Mouse (Mus musculus): ENCODE measurements around the gene Smarcd3. TPM values are rescaled to one million over a fixed set of nuclear protein-coding genes. Genes with fewer than 3 reads are reported as not detected.
A peak's percentile ranks its signal among the peaks of the same experiment; 100 is the strongest.
"Not testable (repeated sequence)": the region's sequence is repeated elsewhere in the genome, so short reads cannot be mapped to it uniquely, and the experiment has no call there.

The Smarcd3 gene
- polyA plus RNA-seq, 1 experiment from 2014 or later = 1.9 TPM

- Histone ChIP-seq H3K4me3 (replicated peaks) (peak within 1 kb of the TSS; percentile 93), H3K9me3 (replicated peaks) (no peaks in the 10 kb centered on the region), H3K4me2 (peak within 1 kb of the TSS; percentile 83), H3K4me1 (replicated peaks) (peaks cover 43% of the 10 kb centered on the region), H3K27me3 (peaks cover 8% of the 10 kb centered on the region), H3K36me3 (peaks cover 28% of the 10 kb centered on the region), H3K9ac (peak within 1 kb of the TSS; percentile 87), H3K27ac (peak within 1 kb of the TSS; percentile 79)
- WGBS (ENCODE audit: insufficient replicate concordance) = under 1% methylated on average over 43 of the region's 43 CpGs
- peak; percentile 87 for ATAC-seq (ENCODE audit: low read depth)
- peak; percentile 68 for DNase-seq
Measured at GRCm38 (mm10) chr5:24586547-24587199, 37.5 kb downstream of the Smarcd3 start, which contains the start of gene Chpf2. TSS of gene Chpf2 (plus strand) at chr5:24586741.

GRCm38 (mm10) chr5:24586106-24586505 lies 38.1 kb downstream of the Smarcd3 start:
- WGBS (ENCODE audit: insufficient replicate concordance) = 14% methylated on average over 8 of the region's 8 CpGs
- peaks cover 38% of the 10 kb centered on the region for H3K4me1 ChIP-seq (replicated peaks)
- ATAC-seq (ENCODE audit: low read depth) (peak; percentile 7; the same call in 1 of the 2 replicates), DNase-seq (no peak)
- H3K9ac ChIP-seq = peak overlapping the region; percentile 87
- peak overlapping the region; percentile 93 for H3K4me3 ChIP-seq (replicated peaks)
- H3K9me3 ChIP-seq (replicated peaks) = no peaks in the 10 kb centered on the region
- no peak overlapping the region for H3K27ac ChIP-seq
- peaks cover 26% of the 10 kb centered on the region for H3K36me3 ChIP-seq
- H3K4me2 ChIP-seq = peak overlapping the region; percentile 83
- H3K27me3 ChIP-seq = peaks cover 2% of the 10 kb centered on the region

DNA sequence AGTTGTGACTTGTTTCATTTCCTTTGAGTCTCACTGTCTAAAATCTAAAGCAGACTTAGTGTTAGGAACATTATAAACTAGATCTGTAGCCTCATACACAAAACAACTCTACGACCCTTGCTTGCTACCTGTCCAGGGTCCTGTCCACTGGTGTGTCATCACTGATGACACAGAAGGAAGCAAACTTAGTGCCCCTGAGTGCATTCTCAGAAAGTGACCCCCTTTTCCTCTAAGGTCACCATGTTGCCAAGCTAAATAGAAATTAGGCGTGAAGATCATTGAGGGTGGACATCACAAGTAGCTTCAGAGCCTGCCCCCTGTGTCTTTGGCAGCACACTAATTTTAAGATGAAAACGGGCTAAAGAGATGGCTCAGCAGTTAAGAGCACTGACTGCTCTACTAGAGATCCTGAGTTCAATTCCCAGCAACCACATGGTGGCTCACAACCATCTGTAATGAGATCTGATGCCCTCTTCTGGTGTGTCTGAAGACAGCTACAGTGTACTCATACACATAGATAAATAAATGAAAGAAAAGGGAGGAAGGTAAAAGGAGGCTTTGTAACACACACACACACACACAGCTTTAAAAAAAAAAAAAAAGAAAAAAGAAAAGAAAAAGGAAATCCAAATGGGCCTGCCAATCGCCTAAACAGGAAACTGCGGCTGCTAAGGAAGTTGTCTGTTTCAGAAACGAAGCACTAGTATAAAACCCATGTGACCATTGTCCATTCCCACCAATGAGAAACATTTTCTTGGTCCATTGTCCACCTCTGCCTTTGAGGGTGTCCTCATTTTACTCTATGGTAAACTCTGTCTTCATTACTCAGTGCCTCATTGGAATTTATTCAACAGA lies 45.9 kb downstream of the Smarcd3 start:
- no peaks in the 10 kb centered on the region for H3K27me3 ChIP-seq
- H3K4me1 ChIP-seq (replicated peaks) = peaks cover 29% of the 10 kb centered on the region
- H3K36me3 ChIP-seq = peaks cover 24% of the 10 kb centered on the region
- peak overlapping the region; percentile 78 for H3K9ac ChIP-seq
- H3K4me2 ChIP-seq = peak overlapping the region; percentile 95
- no peaks in the 10 kb centered on the region for H3K9me3 ChIP-seq (replicated peaks)
- ATAC-seq (ENCODE audit: low read depth) (no peak), DNase-seq (no peak)
- WGBS (ENCODE audit: insufficient replicate concordance) = 30% methylated on average over 6 of the region's 6 CpGs
- peak overlapping the region; percentile 83 for H3K27ac ChIP-seq
- H3K4me3 ChIP-seq (replicated peaks) = peak overlapping the region; percentile 81

DNA sequence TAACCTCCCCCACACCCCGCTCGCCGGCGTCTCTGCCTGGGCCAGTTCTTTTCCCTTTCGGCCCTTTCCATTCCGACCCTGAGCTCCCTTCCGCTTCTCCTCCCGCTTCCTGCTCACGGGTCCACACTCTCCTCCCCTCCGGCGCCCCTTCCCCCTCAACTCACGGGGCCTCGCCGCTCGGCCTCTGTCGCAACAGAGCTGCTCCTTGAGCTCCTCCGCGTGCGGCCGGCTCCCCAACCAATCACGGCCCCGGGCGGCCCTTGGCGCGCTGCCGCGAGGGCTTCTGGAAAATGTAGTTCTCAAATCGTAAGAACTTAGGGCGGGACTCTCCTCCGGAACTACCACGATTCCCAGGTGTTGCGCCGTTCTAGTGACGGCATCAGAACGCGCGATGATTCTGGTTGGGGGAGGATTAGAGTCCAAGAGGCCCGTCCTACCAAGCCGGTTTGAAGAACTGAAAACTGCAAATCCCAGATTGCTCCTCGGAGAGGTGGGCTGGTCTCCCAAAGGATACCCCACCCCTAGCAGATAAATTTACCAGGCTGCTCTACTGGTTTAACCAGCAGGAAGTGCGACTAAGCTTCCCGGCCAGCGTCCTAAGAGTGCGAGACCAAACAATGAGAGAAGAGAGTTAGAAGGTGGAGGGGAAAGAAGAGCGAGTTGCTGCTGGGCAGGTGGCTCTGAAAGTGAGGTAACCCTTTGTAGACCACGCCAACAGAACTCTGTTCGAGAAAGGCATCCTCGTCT lies 46.9 kb downstream of the Smarcd3 start, which contains the start of gene Abcf2:
TSS of gene Abcf2 (minus strand) at position 285 of the 747 bp plus-strand sequence.
- DNase-seq (peak; percentile 97), ATAC-seq (ENCODE audit: low read depth) (peak; percentile 95)
- peak within 1 kb of the TSS; percentile 81 for H3K4me3 ChIP-seq (replicated peaks)
- H3K36me3 ChIP-seq = peaks cover 33% of the 10 kb centered on the region
- WGBS (ENCODE audit: insufficient replicate concordance) = under 1% methylated on average over 48 of the region's 48 CpGs
- no peaks in the 10 kb centered on the region for H3K27me3 ChIP-seq
- H3K4me2 ChIP-seq = peak within 1 kb of the TSS; percentile 95
- H3K4me1 ChIP-seq (replicated peaks) = peaks cover 29% of the 10 kb centered on the region
- peak within 1 kb of the TSS; percentile 92 for H3K9ac ChIP-seq
- H3K9me3 ChIP-seq (replicated peaks) = no peaks in the 10 kb centered on the region
- H3K27ac ChIP-seq = peak within 1 kb of the TSS; percentile 83

GRCm38 (mm10) chr5:24576801-24577182 lies 47.4 kb downstream of the Smarcd3 start:
- H3K36me3 ChIP-seq = peaks cover 39% of the 10 kb centered on the region
- no peaks in the 10 kb centered on the region for H3K27me3 ChIP-seq
- peak; percentile 22 for ATAC-seq (ENCODE audit: low read depth)
- H3K9ac ChIP-seq = peak overlapping the region; percentile 92
- peaks cover 29% of the 10 kb centered on the region for H3K4me1 ChIP-seq (replicated peaks)
- under 1% methylated on average over 32 of the region's 32 CpGs for WGBS (ENCODE audit: insufficient replicate concordance)
- no peak for DNase-seq
- H3K4me2 ChIP-seq = peak overlapping the region; percentile 95
- H3K9me3 ChIP-seq (replicated peaks) = no peaks in the 10 kb centered on the region
- peak overlapping the region; percentile 81 for H3K4me3 ChIP-seq (replicated peaks)
- peak overlapping the region; percentile 65 for H3K27ac ChIP-seq

DNA sequence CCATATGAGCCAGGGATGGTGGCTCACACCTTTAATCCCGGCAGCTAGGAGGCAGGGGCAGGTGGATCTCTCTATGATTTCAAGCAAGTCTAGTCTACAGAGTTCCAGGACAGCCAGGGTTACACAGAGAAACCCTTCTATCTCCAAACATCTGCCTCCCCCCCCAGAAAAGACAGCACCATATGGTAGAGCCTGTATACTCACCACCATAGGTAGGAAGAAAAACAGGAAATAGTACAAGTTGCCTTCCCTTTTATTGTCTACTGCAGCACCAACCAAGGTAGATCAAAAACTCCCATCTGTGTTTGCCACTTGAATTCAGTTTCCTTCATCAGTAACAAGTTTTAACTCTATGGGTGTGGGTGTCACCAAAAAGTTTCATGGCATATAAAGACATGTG lies 48.3 kb downstream of the Smarcd3 start:
- ATAC-seq (ENCODE audit: low read depth) = no peak
- peaks cover 47% of the 10 kb centered on the region for H3K36me3 ChIP-seq
- no peak for DNase-seq
- peak overlapping the region; percentile 81 for H3K4me3 ChIP-seq (replicated peaks)
- peaks cover 29% of the 10 kb centered on the region for H3K4me1 ChIP-seq (replicated peaks)
- peak overlapping the region; percentile 95 for H3K4me2 ChIP-seq
- no peaks in the 10 kb centered on the region for H3K27me3 ChIP-seq
- WGBS (ENCODE audit: insufficient replicate concordance) = 82% methylated on average over 1 of the region's 1 CpGs
- H3K9me3 ChIP-seq (replicated peaks) = no peaks in the 10 kb centered on the region
- peak overlapping the region; percentile 92; the same call in 1 of the 2 replicates for H3K9ac ChIP-seq
- H3K27ac ChIP-seq = no peak overlapping the region

GRCm38 (mm10) chr5:24556709-24557108 lies 67.5 kb downstream of the Smarcd3 start, which contains the start of gene 4931409K22Rik:
TSS of gene 4931409K22Rik (minus strand) at chr5:24556809.
- 45% methylated on average over 2 of the region's 2 CpGs for WGBS (ENCODE audit: insufficient replicate concordance)
- Histone ChIP-seq H3K27ac (no peak within 1 kb of the TSS), H3K27me3 (peaks cover 26% of the 10 kb centered on the region), H3K4me1 (replicated peaks) (no peaks in the 10 kb centered on the region), H3K9ac (no peak within 1 kb of the TSS), H3K36me3 (no peaks in the 10 kb centered on the region), H3K4me2 (no peak within 1 kb of the TSS), H3K4me3 (replicated peaks) (no peak within 1 kb of the TSS), H3K9me3 (replicated peaks) (no peaks in the 10 kb centered on the region)
- ATAC-seq (ENCODE audit: low read depth) = no peak
- DNase-seq = no peak

DNA sequence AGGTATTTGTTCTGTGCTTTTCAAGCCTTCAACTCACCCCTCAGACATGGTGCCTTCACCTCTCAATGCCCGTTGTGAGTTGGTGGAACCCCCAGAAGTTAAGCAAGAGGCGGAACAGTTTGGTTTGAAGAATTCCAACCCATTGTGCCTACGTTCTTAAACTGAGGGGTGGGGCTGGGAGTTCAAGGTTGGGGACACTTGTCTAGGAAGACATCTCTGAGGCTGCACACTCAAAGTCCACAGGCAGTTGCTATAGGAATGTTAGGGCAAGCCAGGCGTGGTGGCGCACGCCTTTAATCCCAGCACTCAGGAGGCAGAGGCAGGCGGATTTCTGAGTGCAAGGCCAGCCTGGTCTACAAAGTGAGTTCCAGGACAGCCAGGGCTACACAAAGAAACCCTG lies 68.9 kb downstream of the Smarcd3 start:
- not testable (repeated sequence) for H3K27ac ChIP-seq; ATAC-seq (ENCODE audit: low read depth); DNase-seq; H3K4me3 ChIP-seq (replicated peaks); H3K4me2 ChIP-seq; H3K36me3 ChIP-seq; H3K9ac ChIP-seq; H3K9me3 ChIP-seq (replicated peaks); H3K4me1 ChIP-seq (replicated peaks)
- H3K27me3 ChIP-seq = peaks cover 40% of the 10 kb centered on the region
- 78% methylated on average over 7 of the region's 7 CpGs for WGBS (ENCODE audit: insufficient replicate concordance)

DNA sequence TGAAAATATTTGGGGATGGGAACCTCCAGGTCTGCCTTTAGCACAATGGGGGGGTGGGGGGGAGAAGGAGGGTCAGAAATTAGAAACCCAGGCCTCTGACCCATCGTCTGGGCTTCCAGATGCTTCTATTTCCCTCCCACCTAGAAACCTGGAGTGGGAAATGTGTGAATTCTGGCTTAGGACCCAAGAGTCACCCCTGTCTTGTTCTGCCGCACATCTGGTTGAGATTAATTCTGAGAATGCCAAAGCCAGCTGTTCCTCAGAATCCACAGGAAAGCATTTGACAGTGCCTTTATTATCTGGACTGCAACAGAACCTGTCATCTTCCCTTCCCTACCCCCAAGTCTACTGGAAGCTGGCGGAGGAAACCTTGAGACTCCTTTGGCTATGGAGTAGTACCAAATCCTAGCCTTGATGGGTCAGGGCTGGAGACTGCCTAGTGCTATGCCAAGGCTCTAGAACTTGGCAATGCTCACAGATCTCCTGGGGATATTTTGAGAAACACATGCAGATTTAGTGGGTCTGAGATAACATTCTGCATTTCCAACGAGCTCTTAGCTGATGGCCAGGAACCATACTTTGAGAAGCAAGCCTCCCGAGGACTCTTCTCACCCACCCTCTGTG lies 70.5 kb downstream of the Smarcd3 start:
- Histone ChIP-seq H3K4me3 (replicated peaks) (no peak overlapping the region), H3K9ac (no peak overlapping the region), H3K36me3 (no peaks in the 10 kb centered on the region), H3K27me3 (peaks cover 48% of the 10 kb centered on the region), H3K27ac (no peak overlapping the region), H3K4me1 (replicated peaks) (peaks cover 6% of the 10 kb centered on the region), H3K4me2 (no peak overlapping the region), H3K9me3 (replicated peaks) (no peaks in the 10 kb centered on the region)
- 52% methylated on average over 5 of the region's 5 CpGs for WGBS (ENCODE audit: insufficient replicate concordance)
- ATAC-seq (ENCODE audit: low read depth) (no peak), DNase-seq (no peak)

GRCm38 (mm10) chr5:24551317-24551688 lies 72.9 kb downstream of the Smarcd3 start:
- no peak for DNase-seq
- no peak overlapping the region for H3K9ac ChIP-seq
- H3K9me3 ChIP-seq (replicated peaks) = no peaks in the 10 kb centered on the region
- no peak overlapping the region for H3K27ac ChIP-seq
- H3K4me1 ChIP-seq (replicated peaks) = peaks cover 6% of the 10 kb centered on the region
- no peak for ATAC-seq (ENCODE audit: low read depth)
- H3K27me3 ChIP-seq = peaks cover 48% of the 10 kb centered on the region
- H3K36me3 ChIP-seq = no peaks in the 10 kb centered on the region
- WGBS (ENCODE audit: insufficient replicate concordance) = 37% methylated on average over 2 of the region's 2 CpGs
- H3K4me2 ChIP-seq = no peak overlapping the region
- no peak overlapping the region for H3K4me3 ChIP-seq (replicated peaks)

Data from liver, embryonic 13.5 days (tissue).